Mouse (Mus musculus): ENCODE measurements at regions not wholly inside any gene's neighbourhood (a gene's known extent, or its start where the extent isn't known, plus 50 kb on each side); places are given as distances from the start of the nearest gene placed in this dataset.

GRCm38 (mm10) chr4:57362652-57363051 lies 61.0 kb upstream of the Ptpn3 start:
- intact Hi-C loops (cut with DNase I), result no loop called here
- no peak for DNase-seq (ENCODE audit: low spot score)

- intact Hi-C loops (cut with DNase I), result loop anchor here (2.0 to 10.0 kb wide), 4 partner anchors 243 to 705 kb away; no protein-coding TSS in a partner anchor
- peak; percentile 9 for DNase-seq (ENCODE audit: low spot score)
These were observed 64.2 kb upstream of the Palm2 start for GRCm38 (mm10) chr4:57369736-57370373.

GRCm38 (mm10) chr4:57377872-57378271 lies 56.2 kb upstream of the Palm2 start:
- intact Hi-C loops (cut with DNase I), result loop anchor here (10.0 kb wide), 2 partner anchors 527 to 697 kb away; no protein-coding TSS in a partner anchor
- no peak for DNase-seq (ENCODE audit: low spot score)

GRCm38 (mm10) chr4:57380063-57380800 lies 53.8 kb upstream of the Palm2 start:
- DNase-seq (ENCODE audit: low spot score), result no peak
- intact Hi-C loops (cut with DNase I), result no loop called here

GRCm38 (mm10) chr4:57381306-57381705 lies 52.7 kb upstream of the Palm2 start:
- intact Hi-C loops (cut with DNase I), result no loop called here
- DNase-seq (ENCODE audit: low spot score), result no peak

All from heart, postnatal 25 days (tissue).